Mouse (Mus musculus) limb, embryonic 11.5 days (tissue): ENCODE measurements around the gene Sema3f. TPM values are rescaled to one million over a fixed set of nuclear protein-coding genes. Genes with fewer than 3 reads are reported as not detected.
A peak's percentile ranks its signal among the peaks of the same experiment; 100 is the strongest.

Experiments
- ATAC-seq: fragments of 200-750 bp; cut with Nextera tagmentation; 2 replicates; pipeline ENCODE4 v1.8.0; 2017; ENCODE audit warnings: low read depth; ENCODE audit not compliant: insufficient number of reproducible peaks, low FRiP score, low TSS enrichment
- DNase-seq: peaks from one replicate; pipeline ENCODE4 v3.0.0-alpha.2; 2015; ENCODE audit warnings: low spot score
- H3K27ac ChIP-seq: fragments of 300-500 bp; sonication (generic); replicated peaks from 2 replicates; pipeline ENCODE4 v1.5.1; 2014; ENCODE audit warnings: low read depth, mild to moderate bottlenecking, low read length
- H3K27me3 ChIP-seq: fragments of 300-500 bp; sonication (generic); 2 replicates; pipeline ENCODE4 v1.6.1; 2014; ENCODE audit warnings: mild to moderate bottlenecking, low read length, mixed read lengths; ENCODE audit not compliant: control insufficient read depth, insufficient read depth
- H3K36me3 ChIP-seq: fragments of 300-500 bp; sonication (generic); 2 replicates; pipeline ENCODE4 v1.6.1; 2014; ENCODE audit warnings: mild to moderate bottlenecking, low read length, moderate library complexity, mixed read lengths; ENCODE audit not compliant: control insufficient read depth, insufficient read depth
- H3K4me1 ChIP-seq: fragments of 300-500 bp; sonication (generic); 2 replicates; pipeline ENCODE4 v1.6.1; 2014; ENCODE audit warnings: low read length, mixed read lengths; ENCODE audit not compliant: control insufficient read depth, insufficient read depth
- H3K4me2 ChIP-seq: fragments of 300-500 bp; sonication (generic); 2 replicates; pipeline ENCODE4 v1.6.1; 2014; ENCODE audit warnings: low read depth, mild to moderate bottlenecking, moderate library complexity; ENCODE audit not compliant: severe bottlenecking
- H3K4me3 ChIP-seq: fragments of 300-500 bp; sonication (generic); 2 replicates; pipeline ENCODE4 v1.5.1; 2014; ENCODE audit warnings: low read depth, low read length
- H3K9ac ChIP-seq: fragments of 300-500 bp; sonication (generic); 2 replicates; pipeline ENCODE4 v1.6.1; 2014; ENCODE audit warnings: mild to moderate bottlenecking, low read length
- H3K9me3 ChIP-seq: fragments of 300-500 bp; sonication (generic); 2 replicates; pipeline ENCODE4 v1.6.1; 2016; ENCODE audit warnings: low read length; ENCODE audit not compliant: control insufficient read depth
- WGBS: fragments of 180-500 bp; shearing (Covaris S2); extraction: QIAGEN DNeasy Blood & Tissue Kit; methylation state at CpG from one replicate; pipeline ENCODE4 v1.1.7; 2014; 5-methylcytosine and 5-hydroxymethylcytosine counted together
- polyA plus RNA-seq: library from polyadenylated mRNA; unstranded; fragments of >200 nt; fragmentation: Nextera tagmentation; extraction: Ambion mirVana; gene quantifications from 2 replicates; pipeline ENCODE4 v1.2.1, GENCODE M21; 2014

Sema3f gene
- polyA plus RNA-seq, 1 experiment from 2014 or later, result 27.4 TPM

GRCm38 (mm10) chr9:107648767-107649166, 61.5 kb downstream of the Sema3f start:
- 81% methylated on average over 3 of the region's 3 CpGs for WGBS
- H3K4me3 ChIP-seq, result no peak overlapping the region
- DNase-seq (no peak), ATAC-seq (no peak)
- H3K9ac ChIP-seq, result no peak overlapping the region
- no peaks in the 10 kb centered on the region for H3K9me3 ChIP-seq
- H3K4me2 ChIP-seq, result no peak overlapping the region
- H3K27me3 ChIP-seq, result no peaks in the 10 kb centered on the region
- peaks cover 10% of the 10 kb centered on the region; the same call in 1 of the 2 replicates for H3K4me1 ChIP-seq
- H3K27ac ChIP-seq, result no peak overlapping the region
- no peaks in the 10 kb centered on the region for H3K36me3 ChIP-seq

- peaks cover 10% of the 10 kb centered on the region; the same call in 1 of the 2 replicates for H3K4me1 ChIP-seq
- DNase-seq, result no peak
- no peak overlapping the region for H3K9ac ChIP-seq
- no peaks in the 10 kb centered on the region for H3K36me3 ChIP-seq
- H3K27me3 ChIP-seq, result no peaks in the 10 kb centered on the region
- H3K27ac ChIP-seq, result no peak overlapping the region
- WGBS, result 81% methylated on average over 6 of the region's 6 CpGs
- H3K4me3 ChIP-seq, result no peak overlapping the region
- H3K4me2 ChIP-seq, result no peak overlapping the region
- no peak for ATAC-seq
- H3K9me3 ChIP-seq, result no peaks in the 10 kb centered on the region
Observed at GRCm38 (mm10) chr9:107646975-107647374, 63.3 kb downstream of the Sema3f start.

- no peak overlapping the region for H3K27ac ChIP-seq
- ATAC-seq, result no peak
- peak; percentile 93 for DNase-seq
- no peaks in the 10 kb centered on the region for H3K9me3 ChIP-seq
- no peaks in the 10 kb centered on the region for H3K36me3 ChIP-seq
- H3K27me3 ChIP-seq, result no peaks in the 10 kb centered on the region
- WGBS, result 14% methylated on average over 5 of the region's 5 CpGs
- no peak overlapping the region; the same call in 1 of the 2 replicates for H3K9ac ChIP-seq
- H3K4me1 ChIP-seq, result peaks cover 10% of the 10 kb centered on the region; the same call in 1 of the 2 replicates
- H3K4me3 ChIP-seq, result no peak overlapping the region
- H3K4me2 ChIP-seq, result 0 out of 2 replicates have a peak overlapping the region, but pooled peaks have one; percentile 15
Observed at GRCm38 (mm10) chr9:107645577-107645976, 64.7 kb downstream of the Sema3f start.

DNA sequence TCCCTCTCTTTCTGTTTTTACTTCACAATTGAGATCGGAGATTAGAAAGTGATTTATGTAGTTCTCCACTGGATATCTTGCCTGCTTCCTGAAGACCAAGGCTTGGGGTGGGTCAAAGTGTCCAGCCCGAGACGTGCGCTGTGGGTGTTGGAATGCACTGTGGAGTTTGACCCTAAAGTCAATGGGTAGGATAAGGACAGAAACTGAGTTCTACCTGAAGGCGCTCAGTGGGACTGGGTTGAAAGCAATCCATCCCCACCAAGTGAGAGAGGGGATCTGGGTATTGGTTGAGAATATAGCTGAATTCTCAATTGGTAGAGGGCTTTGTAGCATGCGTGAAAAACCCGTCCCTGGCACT, 65.1 kb downstream of the Sema3f start:
- Histone ChIP-seq H3K36me3 (no peaks in the 10 kb centered on the region), H3K27me3 (no peaks in the 10 kb centered on the region), H3K9me3 (no peaks in the 10 kb centered on the region), H3K27ac (no peak overlapping the region), H3K4me1 (peaks cover 10% of the 10 kb centered on the region; the same call in 1 of the 2 replicates), H3K4me3 (no peak overlapping the region), H3K4me2 (0 out of 2 replicates have a peak overlapping the region, but pooled peaks have one; percentile 15), H3K9ac (peak overlapping the region; percentile 55; the same call in 1 of the 2 replicates)
- no peak for DNase-seq
- 48% methylated on average over 7 of the region's 7 CpGs for WGBS
- ATAC-seq, result no peak

DNA sequence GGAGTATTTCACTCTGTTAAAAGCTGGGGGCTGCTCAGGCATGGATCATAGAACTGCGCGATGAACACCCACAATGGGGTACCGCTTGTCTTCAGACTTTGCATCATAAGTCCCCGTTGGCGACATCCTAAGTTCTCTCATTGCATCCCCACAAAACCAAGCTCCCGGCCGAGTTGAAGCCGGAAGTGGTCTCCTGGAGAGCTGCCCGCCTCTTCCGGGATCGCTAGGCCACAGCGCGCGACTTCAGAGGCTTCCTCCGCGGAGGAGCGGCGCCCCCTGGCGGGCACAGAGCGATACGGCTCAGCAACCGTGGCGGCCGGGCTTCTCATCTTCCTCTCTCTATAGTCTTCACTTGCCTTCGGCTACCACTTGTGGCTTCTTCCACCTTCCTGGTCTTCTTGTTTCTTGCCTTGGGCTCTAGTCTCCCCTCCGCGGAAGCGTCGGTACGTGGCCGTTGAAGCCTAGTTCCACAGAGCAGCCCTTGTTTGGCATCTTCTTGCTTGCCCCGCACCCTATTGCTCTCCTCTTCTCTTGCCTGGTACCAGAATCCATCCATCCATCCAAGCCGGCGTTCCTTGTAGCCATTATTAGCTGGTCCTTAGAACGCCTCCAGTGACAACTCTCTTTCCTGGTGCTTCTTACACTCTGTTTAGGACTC, 65.7 kb downstream of the Sema3f start:
- DNase-seq (peak; percentile 97), ATAC-seq (peak; percentile 78)
- peaks cover 10% of the 10 kb centered on the region; the same call in 1 of the 2 replicates for H3K4me1 ChIP-seq
- peak overlapping the region; percentile 65 for H3K4me2 ChIP-seq
- peak overlapping the region; percentile 33 for H3K4me3 ChIP-seq
- no peaks in the 10 kb centered on the region for H3K36me3 ChIP-seq
- no peaks in the 10 kb centered on the region for H3K27me3 ChIP-seq
- 6% methylated on average over 35 of the region's 35 CpGs for WGBS
- H3K9ac ChIP-seq, result peak overlapping the region; percentile 58
- no peak overlapping the region; the same call in 1 of the 2 replicates for H3K27ac ChIP-seq
- no peaks in the 10 kb centered on the region for H3K9me3 ChIP-seq

DNA sequence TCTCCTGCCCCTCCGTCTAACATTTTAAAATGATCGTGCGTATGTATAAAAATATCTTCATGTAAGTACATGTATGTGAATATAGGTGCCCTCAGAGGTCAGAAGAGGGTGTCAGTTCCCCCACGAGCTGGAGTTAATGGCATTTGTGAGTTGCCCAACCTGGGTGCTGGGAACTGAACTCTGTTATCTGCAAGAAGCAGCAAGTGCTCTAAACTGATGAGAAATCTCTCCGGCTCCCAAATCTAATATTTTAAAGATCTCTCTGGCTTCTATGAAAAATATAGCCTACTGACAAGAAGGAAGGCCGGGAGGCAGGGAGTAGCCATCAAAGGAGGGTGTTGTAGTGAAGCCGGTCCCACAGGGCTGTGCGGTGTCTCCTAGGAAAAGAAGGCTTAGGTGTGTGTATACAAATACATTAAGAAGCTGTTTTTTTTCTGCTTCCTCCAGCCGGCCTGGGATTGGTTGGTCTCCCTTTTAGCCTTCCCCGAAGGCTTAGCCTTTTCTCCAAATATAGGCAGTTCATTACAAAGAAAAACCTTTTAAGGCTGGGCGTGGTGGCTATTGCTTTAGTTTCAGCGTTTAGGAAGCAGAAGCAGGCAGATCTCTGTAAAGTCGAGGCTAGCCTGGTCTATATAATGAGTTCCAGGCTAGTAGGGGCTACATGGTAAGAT, 66.6 kb downstream of the Sema3f start:
- Histone ChIP-seq H3K4me2 (no peak overlapping the region; the same call in 1 of the 2 replicates), H3K4me3 (peak overlapping the region; percentile 33), H3K27ac (no peak overlapping the region), H3K36me3 (no peaks in the 10 kb centered on the region), H3K9ac (no peak overlapping the region), H3K27me3 (no peaks in the 10 kb centered on the region), H3K4me1 (peaks cover 10% of the 10 kb centered on the region; the same call in 1 of the 2 replicates), H3K9me3 (no peaks in the 10 kb centered on the region)
- WGBS, result 93% methylated on average over 13 of the region's 13 CpGs
- ATAC-seq, result no peak
- no peak for DNase-seq

DNA sequence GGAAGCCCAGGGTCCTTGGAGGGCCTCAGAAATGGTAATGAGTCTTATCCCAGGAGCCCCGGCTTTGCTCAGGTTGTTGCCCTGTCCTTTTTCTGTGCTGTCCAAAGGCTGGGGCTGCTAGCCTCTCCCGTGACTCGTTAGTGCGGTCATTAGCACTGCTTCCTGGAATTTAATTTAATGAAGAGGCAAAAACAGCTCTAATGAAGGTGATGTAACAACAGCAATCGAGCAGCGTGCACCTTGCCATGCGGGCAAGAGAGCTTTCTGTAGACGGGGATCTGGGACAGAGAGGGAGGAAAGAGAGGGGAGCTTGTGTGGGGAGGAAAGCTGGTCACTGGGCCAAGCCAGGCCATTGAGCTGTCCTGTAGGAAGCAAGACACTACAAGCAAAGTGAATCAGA, 68.6 kb downstream of the Sema3f start:
- H3K9ac ChIP-seq, result 0 out of 2 replicates have a peak overlapping the region, but pooled peaks have one; percentile 13
- no peaks in the 10 kb centered on the region for H3K9me3 ChIP-seq
- H3K4me1 ChIP-seq, result peaks cover 20% of the 10 kb centered on the region
- no peak overlapping the region for H3K4me2 ChIP-seq
- no peak overlapping the region for H3K4me3 ChIP-seq
- DNase-seq (no peak), ATAC-seq (no peak)
- no peaks in the 10 kb centered on the region for H3K36me3 ChIP-seq
- no peak overlapping the region for H3K27ac ChIP-seq
- WGBS, result 34% methylated on average over 8 of the region's 8 CpGs
- no peaks in the 10 kb centered on the region for H3K27me3 ChIP-seq

DNA sequence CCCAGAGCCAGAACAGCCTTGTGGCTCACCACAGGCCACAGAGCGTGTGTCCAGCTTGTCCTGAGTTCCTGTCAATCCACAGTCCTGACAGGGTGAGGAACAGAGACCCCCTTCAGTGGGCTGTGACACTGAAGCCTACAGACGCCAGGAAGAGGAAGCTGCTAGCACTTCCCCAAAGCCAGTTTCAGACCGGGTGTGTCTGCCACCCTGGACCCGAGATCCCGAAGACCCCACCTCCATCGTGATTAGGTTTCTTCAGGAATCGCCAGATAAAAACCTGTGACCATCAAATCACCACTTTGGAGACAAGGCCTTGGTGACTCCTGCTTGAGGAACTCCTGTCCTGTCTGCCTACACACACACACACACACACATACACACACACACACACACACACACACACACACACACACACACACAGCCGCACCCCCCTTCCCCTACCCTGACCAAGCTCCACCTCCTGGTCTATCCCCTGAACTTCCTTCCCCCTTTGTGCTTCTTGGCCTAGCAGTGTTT, 70.0 kb downstream of the Sema3f start:
- ATAC-seq (no peak), DNase-seq (no peak)
- Histone ChIP-seq H3K36me3 (no peaks in the 10 kb centered on the region), H3K4me3 (no peak overlapping the region), H3K4me2 (no peak overlapping the region), H3K27me3 (no peaks in the 10 kb centered on the region), H3K27ac (no peak overlapping the region), H3K9me3 (no peaks in the 10 kb centered on the region), H3K9ac (no peak overlapping the region), H3K4me1 (peaks cover 25% of the 10 kb centered on the region)
- WGBS, result 47% methylated on average over 8 of the region's 8 CpGs
